In the genomic region with DNA sequence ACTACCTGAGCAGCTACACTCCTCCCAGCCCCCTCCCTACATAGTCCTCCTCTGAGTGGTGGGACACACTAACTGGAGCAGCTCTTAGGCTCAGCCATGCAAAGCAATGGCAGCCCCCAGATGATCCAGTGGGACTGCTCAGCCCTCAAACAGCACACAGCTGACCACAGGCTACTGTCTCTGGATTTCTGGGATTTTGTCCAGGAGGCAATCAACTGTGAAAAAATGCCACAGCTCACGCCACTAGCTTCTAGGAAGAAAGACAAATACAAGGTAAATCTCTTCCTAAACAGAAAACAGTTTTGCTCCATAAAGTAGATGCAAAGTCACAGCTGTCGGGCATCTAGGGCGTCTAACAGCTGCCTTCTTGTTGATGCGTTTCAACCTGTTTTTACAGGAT, we compare ENCODE assay signal across 12 mouse cellular contexts.
DNase-seq lines count a peak whose midpoint lies in the region; ATAC-seq and TF ChIP-seq lines count a peak whose summit lies in the region.
"Had no signal": no experiment of that assay in that cellular context is flagged by ENCODE, and none has a peak within 500 bp of the region (broad histone marks: within the 10 kb centered on the region; RNA-seq: fewer than 3 reads in every experiment).

No protein-coding gene starts in this region.

- no peaks in the 10 kb centered on the region for H3K36me3 ChIP-seq in hindbrain, postnatal 0 days (ENCODE audit: insufficient read depth, low read length)
- H3K36me3 ChIP-seq in hindbrain, embryonic 13.5 days = no peaks in the 10 kb centered on the region
- H3K36me3 ChIP-seq in embryonic facial prominence, embryonic 10.5 days (replicated peaks) = no peaks in the 10 kb centered on the region
- H3K36me3 ChIP-seq: limb, embryonic 12.5 days; lung, embryonic 15.5 days had no signal

- H3K27ac ChIP-seq in hindbrain, postnatal 0 days = no peak overlapping the region
- H3K27ac ChIP-seq in hindbrain, embryonic 13.5 days = no peak overlapping the region
- H3K27ac ChIP-seq in embryonic facial prominence, embryonic 10.5 days (replicated peaks) = no peak overlapping the region
- H3K27ac ChIP-seq: limb, embryonic 12.5 days; lung, embryonic 15.5 days had no signal

- no peak overlapping the region for H3K4me2 ChIP-seq in hindbrain, postnatal 0 days (ENCODE audit: low read depth, low read length)
- H3K4me2 ChIP-seq in hindbrain, embryonic 13.5 days = no peak overlapping the region
- H3K4me2 ChIP-seq: limb, embryonic 12.5 days; lung, embryonic 15.5 days had no signal

- H3K9me3 ChIP-seq in hindbrain, postnatal 0 days (ENCODE audit: low read length) = no peaks in the 10 kb centered on the region
- H3K9me3 ChIP-seq in hindbrain, embryonic 13.5 days = no peaks in the 10 kb centered on the region
- H3K9me3 ChIP-seq in embryonic facial prominence, embryonic 10.5 days = no peaks in the 10 kb centered on the region
- H3K9me3 ChIP-seq: limb, embryonic 12.5 days; lung, embryonic 15.5 days had no signal

- no peaks in the 10 kb centered on the region for H3K27me3 ChIP-seq in hindbrain, postnatal 0 days (ENCODE audit: insufficient read depth, low read length)
- no peaks in the 10 kb centered on the region for H3K27me3 ChIP-seq in hindbrain, embryonic 13.5 days
- no peaks in the 10 kb centered on the region for H3K27me3 ChIP-seq in embryonic facial prominence, embryonic 10.5 days (replicated peaks; ENCODE audit: low read depth, poor library complexity, severe bottlenecking)
- H3K27me3 ChIP-seq: CH12.LX; limb, embryonic 12.5 days; lung, embryonic 15.5 days had no signal

- no peak overlapping the region for H3K4me3 ChIP-seq in hindbrain, postnatal 0 days (ENCODE audit: low read length)
- no peak overlapping the region for H3K4me3 ChIP-seq in hindbrain, embryonic 13.5 days
- no peak overlapping the region for H3K4me3 ChIP-seq in embryonic facial prominence, embryonic 10.5 days
- H3K4me3 ChIP-seq: limb, embryonic 12.5 days; lung, embryonic 15.5 days had no signal

- no peak for TF ChIP-seq CTCF in hindbrain, postnatal 0 days (IDR thresholded peaks at IDR 0.05; ENCODE audit: low read depth)

- peak; percentile 69 for DNase-seq in hindbrain, postnatal 0 days (ENCODE audit: low spot score)
- peak; percentile 24 for DNase-seq in NIH3T3 (ENCODE audit: low read depth)
- DNase-seq in embryonic facial prominence, embryonic 10.5 days (ENCODE audit: low spot score) = peak; percentile 5
- DNase-seq in kidney, postnatal 10 days = peak; percentile 48
- DNase-seq in liver = no peak
- DNase-seq in thymus, postnatal 36 days = no peak
- DNase-seq in ovary, adult 18-20 months (ENCODE audit: low spot score) = no peak
- DNase-seq: adrenal gland, postnatal 36 days had no signal

- no peaks in the 10 kb centered on the region for H3K4me1 ChIP-seq in hindbrain, postnatal 0 days (ENCODE audit: insufficient read depth, low read length)
- 0 out of 2 replicates have a peak, but pooled peaks cover 4% of the 10 kb centered on the region for H3K4me1 ChIP-seq in hindbrain, embryonic 13.5 days (replicated peaks)
- H3K4me1 ChIP-seq in embryonic facial prominence, embryonic 10.5 days = peaks cover 17% of the 10 kb centered on the region
- H3K4me1 ChIP-seq: lung, embryonic 15.5 days had no signal

- 53% methylated on average over 4 of the region's 4 CpGs for WGBS in hindbrain, postnatal 0 days
- WGBS in hindbrain, embryonic 13.5 days = 64% methylated on average over 4 of the region's 4 CpGs
- 88% methylated on average over 4 of the region's 4 CpGs for WGBS in embryonic facial prominence, embryonic 10.5 days

- ATAC-seq in hindbrain, postnatal 0 days = peak; percentile 67; the same call in 1 of the 2 replicates
- no peak for ATAC-seq in hindbrain, embryonic 13.5 days (ENCODE audit: low FRiP score)

- no peak overlapping the region for H3K9ac ChIP-seq in hindbrain, postnatal 0 days (replicated peaks; ENCODE audit: low read length)
- H3K9ac ChIP-seq in hindbrain, embryonic 13.5 days = no peak overlapping the region
- H3K9ac ChIP-seq: limb, embryonic 12.5 days; lung, embryonic 15.5 days had no signal

Comparison
In these comparisons a context has a peak if more than half of its experiments do, and no peak if none do; other contexts are left out.
1. DNase-seq: peak in hindbrain, postnatal 0 days (single experiment), NIH3T3 (single experiment), embryonic facial prominence, embryonic 10.5 days (single experiment) and kidney, postnatal 10 days (single experiment); none in liver (single experiment), thymus, postnatal 36 days (0 of 2) and ovary, adult 18-20 months (single experiment).